ENCODE assay signal across 8 mouse cellular contexts in the genomic region with DNA sequence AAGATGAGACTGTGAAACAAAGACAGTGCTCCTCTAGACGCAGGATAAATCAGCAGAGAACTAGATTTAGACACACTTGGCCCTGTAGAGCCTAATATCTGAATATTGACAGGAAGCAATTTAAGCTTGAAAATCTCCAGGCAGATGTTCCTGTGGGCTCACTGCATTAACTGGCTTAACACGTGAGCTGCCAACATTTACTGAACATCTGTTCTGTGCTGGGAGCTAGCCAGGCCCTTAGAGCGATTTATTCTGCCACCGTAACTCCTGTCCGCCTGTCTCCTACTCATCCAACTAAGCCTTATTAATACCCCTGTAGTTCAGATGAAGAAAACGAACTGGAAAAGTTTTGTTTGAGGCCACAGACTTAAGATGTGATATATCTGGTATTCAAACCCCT. TPM values are rescaled to one million over a fixed set of nuclear protein-coding genes. Genes with fewer than 3 reads are reported as not detected.
A peak's percentile ranks its signal among the peaks of the same experiment; 100 is the strongest.
DNase-seq lines count a peak whose midpoint lies in the region; ATAC-seq and TF ChIP-seq lines count a peak whose summit lies in the region.

No protein-coding gene starts in this region.

- no peak for DNase-seq in heart, postnatal 10 days
- no peak for DNase-seq in ES-E14 (ENCODE audit: low read depth, low spot score)
- no peak for DNase-seq in midbrain, embryonic 10.5 days (ENCODE audit: low spot score)
- DNase-seq in ovary, postnatal 36 days (ENCODE audit: low spot score) = no peak
- DNase-seq in thymus, postnatal 4 days = no peak

- H3K4me3 ChIP-seq in heart, embryonic 13.5 days = peak overlapping the region; percentile 89
- H3K4me3 ChIP-seq in ES-E14 (ENCODE audit: insufficient read depth in 1 of 2, low read depth in 1 of 2, low read length in 2 of 2, poor library complexity in 1 of 2, severe bottlenecking in 1 of 2) = peak overlapping the region; percentile 77 to 89
- peak overlapping the region; percentile 81 for H3K4me3 ChIP-seq in forebrain, embryonic 15.5 days
- H3K4me3 ChIP-seq in midbrain, embryonic 10.5 days = peak overlapping the region; percentile 83

- no peaks in the 10 kb centered on the region for H3K9me3 ChIP-seq in heart, embryonic 13.5 days
- no peaks in the 10 kb centered on the region for H3K9me3 ChIP-seq in ES-E14 (ENCODE audit: control insufficient read depth, insufficient read depth, low read depth, low read length)
- H3K9me3 ChIP-seq in forebrain, embryonic 15.5 days = no peaks in the 10 kb centered on the region
- no peaks in the 10 kb centered on the region for H3K9me3 ChIP-seq in midbrain, embryonic 10.5 days (replicated peaks)

- H3K36me3 ChIP-seq in heart, embryonic 13.5 days = peaks cover 58% of the 10 kb centered on the region
- H3K36me3 ChIP-seq in ES-E14 (ENCODE audit: control insufficient read depth, insufficient read depth, low read length, poor library complexity, severe bottlenecking) = peaks cover 41% of the 10 kb centered on the region
- H3K36me3 ChIP-seq in forebrain, embryonic 15.5 days = peaks cover 47% of the 10 kb centered on the region
- peaks cover 66% of the 10 kb centered on the region for H3K36me3 ChIP-seq in midbrain, embryonic 10.5 days

- H3K27ac ChIP-seq in heart, embryonic 13.5 days (replicated peaks) = no peak overlapping the region
- H3K27ac ChIP-seq in ES-E14 (ENCODE audit: insufficient read depth, low read depth, low read length, poor library complexity, severe bottlenecking) = no peak overlapping the region
- H3K27ac ChIP-seq in forebrain, embryonic 15.5 days (replicated peaks) = no peak overlapping the region
- peak overlapping the region; percentile 99 for H3K27ac ChIP-seq in midbrain, embryonic 10.5 days (replicated peaks)

- ATAC-seq in heart, embryonic 13.5 days (ENCODE audit: extremely low read depth, insufficient number of reproducible peaks, low FRiP score, low TSS enrichment) = no peak
- no peak for ATAC-seq in forebrain, embryonic 15.5 days (replicated peaks)
- no peak; the same call in 1 of the 2 replicates for ATAC-seq in megakaryocyte progenitor cell, adult 5-6 weeks (replicated peaks; ENCODE audit: poor library complexity)

- intact Hi-C loops in heart, postnatal 10 days (cut with DNase I) = loop anchor here (2.0 kb wide), 1 partner anchor 22 kb away; no protein-coding TSS in a partner anchor

- H3K4me1 ChIP-seq in heart, embryonic 13.5 days = peaks cover 37% of the 10 kb centered on the region
- peaks cover 0 to 2% of the 10 kb centered on the region in 2 experiments; a peak in 2 of 4 replicates for H3K4me1 ChIP-seq in ES-E14 (ENCODE audit: control insufficient read depth in 2 of 2, insufficient read depth in 2 of 2, low read length in 2 of 2, poor library complexity in 1 of 2)
- H3K4me1 ChIP-seq in forebrain, embryonic 15.5 days = peaks cover 28% of the 10 kb centered on the region
- H3K4me1 ChIP-seq in midbrain, embryonic 10.5 days = peaks cover 30% of the 10 kb centered on the region

- peak overlapping the region; percentile 77 for H3K4me2 ChIP-seq in heart, embryonic 13.5 days
- peak overlapping the region; percentile 75 for H3K4me2 ChIP-seq in forebrain, embryonic 15.5 days (replicated peaks)

- peak overlapping the region; percentile 95 for H3K9ac ChIP-seq in heart, embryonic 13.5 days
- H3K9ac ChIP-seq in ES-E14 (ENCODE audit: insufficient read depth, low read depth, low read length, poor library complexity, severe bottlenecking) = peak overlapping the region; percentile 95
- peak overlapping the region; percentile 76 for H3K9ac ChIP-seq in forebrain, embryonic 15.5 days (replicated peaks)

- WGBS in heart, embryonic 13.5 days = 17% methylated on average over 6 of the region's 6 CpGs
- WGBS in forebrain, embryonic 15.5 days = 10% methylated on average over 6 of the region's 6 CpGs
- WGBS in midbrain, embryonic 10.5 days = 30% methylated on average over 6 of the region's 6 CpGs

- in situ Hi-C loops in ES-E14 (cut with MboI; ENCODE audit: low sequenced_read_pairs in 2 of 2, unreplicated experiment in 2 of 2) = no loop called here

- H3K27me3 ChIP-seq in heart, embryonic 13.5 days (replicated peaks) = no peaks in the 10 kb centered on the region
- no peaks in the 10 kb centered on the region for H3K27me3 ChIP-seq in forebrain, embryonic 15.5 days
- no peaks in the 10 kb centered on the region for H3K27me3 ChIP-seq in midbrain, embryonic 10.5 days (ENCODE audit: low read depth, poor library complexity, severe bottlenecking)

TF ChIP-seq in ES-E14, 5 proteins besides CTCF, POLR2A, EP300 and RAD21:
- no peak for TF ChIP-seq ZNF384 (IDR thresholded peaks at IDR 0.05; ENCODE audit: low read depth, low read length)
- TF ChIP-seq ZC3H11A (IDR thresholded peaks at IDR 0.05; ENCODE audit: borderline replicate concordance, low read depth, low read length) = no peak
- no peak for TF ChIP-seq HCFC1 (IDR thresholded peaks at IDR 0.05; ENCODE audit: borderline replicate concordance, insufficient read depth, low read length)
- no peak for TF ChIP-seq CHD2 (IDR thresholded peaks at IDR 0.05; ENCODE audit: low read depth, low read length)
- no peak for TF ChIP-seq MAFK (IDR thresholded peaks at IDR 0.05; ENCODE audit: insufficient read depth, low read depth, low read length)

RNA-seq across cellular contexts. Expression of a gene that starts 1.2 kb away (rescaled TPM):
- 62.4 and 62.6 TPM in 2 replicates for polyA plus RNA-seq in heart, embryonic 13.5 days (2015; fragmentation: Nextera tagmentation; extraction: Ambion mirVana)
- 10 to 100 TPM; 54.8 to 55.9 TPM for total RNA-seq in heart, postnatal 10 days (2021)
- 89.3 and 108 TPM in 2 replicates for total RNA-seq in ES-E14 (2012; rRNA removed)
- polyA plus RNA-seq in forebrain, embryonic 15.5 days (2015; fragmentation: Nextera tagmentation; extraction: Ambion mirVana) = 110 and 114 TPM in 2 replicates
- 128 and 134 TPM in 2 replicates for polyA plus RNA-seq in midbrain, embryonic 10.5 days (2016; fragmentation: Nextera tagmentation; extraction: Ambion mirVana)
- total RNA-seq in megakaryocyte progenitor cell, adult 5-6 weeks (2015) = 61.3 and 66.9 TPM in 2 replicates
- total RNA-seq in megakaryocyte progenitor cell, adult 5-6 weeks (2017) = 152 and 264 TPM in 2 replicates

RNA-seq across cellular contexts. Expression of a gene that starts 1.3 kb away (rescaled TPM):
- polyA plus RNA-seq in heart, embryonic 13.5 days (2015; fragmentation: Nextera tagmentation; extraction: Ambion mirVana) = 135 and 150 TPM in 2 replicates
- 10 to 100 TPM; 76.8 to 77.1 TPM for total RNA-seq in heart, postnatal 10 days (2021)
- total RNA-seq in ES-E14 (2012; rRNA removed) = 124 and 168 TPM in 2 replicates
- polyA plus RNA-seq in forebrain, embryonic 15.5 days (2015; fragmentation: Nextera tagmentation; extraction: Ambion mirVana) = 203 and 216 TPM in 2 replicates
- 234 and 244 TPM in 2 replicates for polyA plus RNA-seq in midbrain, embryonic 10.5 days (2016; fragmentation: Nextera tagmentation; extraction: Ambion mirVana)
- 164 and 217 TPM in 2 replicates for total RNA-seq in megakaryocyte progenitor cell, adult 5-6 weeks (2015)
- 218 and 231 TPM in 2 replicates for total RNA-seq in megakaryocyte progenitor cell, adult 5-6 weeks (2017)

RNA-seq across cellular contexts. Expression of a gene that starts 24.8 kb away (rescaled TPM):
- polyA plus RNA-seq in heart, embryonic 13.5 days (2015; fragmentation: Nextera tagmentation; extraction: Ambion mirVana) = 221 and 234 TPM in 2 replicates
- 100 to 1,000 TPM; 135 to 140 TPM for total RNA-seq in heart, postnatal 10 days (2021)
- 185 and 249 TPM in 2 replicates for total RNA-seq in ES-E14 (2012; rRNA removed)
- 57.0 and 60.4 TPM in 2 replicates for polyA plus RNA-seq in forebrain, embryonic 15.5 days (2015; fragmentation: Nextera tagmentation; extraction: Ambion mirVana)
- 105 and 109 TPM in 2 replicates for polyA plus RNA-seq in midbrain, embryonic 10.5 days (2016; fragmentation: Nextera tagmentation; extraction: Ambion mirVana)
- 252 and 253 TPM in 2 replicates for total RNA-seq in megakaryocyte progenitor cell, adult 5-6 weeks (2015)
- total RNA-seq in megakaryocyte progenitor cell, adult 5-6 weeks (2017) = 169 and 205 TPM in 2 replicates

RNA-seq across cellular contexts. Expression of a gene that starts 28.1 kb away (rescaled TPM):
- 11.6 and 11.8 TPM in 2 replicates for polyA plus RNA-seq in heart, embryonic 13.5 days (2015; fragmentation: Nextera tagmentation; extraction: Ambion mirVana)
- 10 to 100 TPM; 22.6 to 29.2 TPM for total RNA-seq in heart, postnatal 10 days (2021)
- 12.8 and 14.3 TPM in 2 replicates for total RNA-seq in ES-E14 (2012; rRNA removed)
- polyA plus RNA-seq in forebrain, embryonic 15.5 days (2015; fragmentation: Nextera tagmentation; extraction: Ambion mirVana) = 23.3 and 25.1 TPM in 2 replicates
- 18.3 and 22.4 TPM in 2 replicates for polyA plus RNA-seq in midbrain, embryonic 10.5 days (2016; fragmentation: Nextera tagmentation; extraction: Ambion mirVana)
- 7.3 and 7.7 TPM in 2 replicates for total RNA-seq in megakaryocyte progenitor cell, adult 5-6 weeks (2015)
- total RNA-seq in megakaryocyte progenitor cell, adult 5-6 weeks (2017) = 12.0 and 14.3 TPM in 2 replicates

RNA-seq across cellular contexts. Expression of a gene that starts 28.2 kb away (rescaled TPM):
- 27.4 and 28.8 TPM in 2 replicates for polyA plus RNA-seq in heart, embryonic 13.5 days (2015; fragmentation: Nextera tagmentation; extraction: Ambion mirVana)
- 10 to 100 TPM; 13.2 to 13.7 TPM for total RNA-seq in heart, postnatal 10 days (2021)
- 73.2 and 74.4 TPM in 2 replicates for total RNA-seq in ES-E14 (2012; rRNA removed)
- polyA plus RNA-seq in forebrain, embryonic 15.5 days (2015; fragmentation: Nextera tagmentation; extraction: Ambion mirVana) = 54.6 and 56.6 TPM in 2 replicates
- polyA plus RNA-seq in midbrain, embryonic 10.5 days (2016; fragmentation: Nextera tagmentation; extraction: Ambion mirVana) = 83.9 and 85.1 TPM in 2 replicates
- 20.6 and 22.3 TPM in 2 replicates for total RNA-seq in megakaryocyte progenitor cell, adult 5-6 weeks (2015)
- total RNA-seq in megakaryocyte progenitor cell, adult 5-6 weeks (2017) = 37.8 and 43.8 TPM in 2 replicates
